Mouse (Mus musculus): ENCODE results near the gene Vps18.
A peak's percentile ranks its signal among the peaks of the same experiment; 100 is the strongest.

The Vps18 gene

DNA sequence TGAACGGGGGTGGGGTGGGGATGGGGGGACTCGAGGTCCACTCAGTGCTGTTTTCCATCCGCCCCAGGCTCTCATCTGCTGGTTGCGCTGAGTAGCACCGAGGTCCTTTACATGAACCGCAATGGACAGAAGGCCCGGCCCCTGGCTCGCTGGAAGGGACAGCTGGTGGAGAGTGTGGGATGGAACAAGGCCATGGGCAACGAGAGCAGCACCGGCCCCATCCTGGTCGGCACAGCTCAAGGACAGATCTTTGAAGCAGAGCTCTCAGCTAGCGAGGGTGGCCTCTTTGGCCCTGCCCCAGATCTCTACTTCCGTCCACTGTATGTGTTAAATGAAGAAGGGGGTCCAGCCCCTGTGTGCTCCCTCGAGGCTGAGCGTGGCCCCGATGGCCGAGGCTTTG is 4.3 kb downstream of the Vps18 start:
- no peak for DNase-seq

DNA sequence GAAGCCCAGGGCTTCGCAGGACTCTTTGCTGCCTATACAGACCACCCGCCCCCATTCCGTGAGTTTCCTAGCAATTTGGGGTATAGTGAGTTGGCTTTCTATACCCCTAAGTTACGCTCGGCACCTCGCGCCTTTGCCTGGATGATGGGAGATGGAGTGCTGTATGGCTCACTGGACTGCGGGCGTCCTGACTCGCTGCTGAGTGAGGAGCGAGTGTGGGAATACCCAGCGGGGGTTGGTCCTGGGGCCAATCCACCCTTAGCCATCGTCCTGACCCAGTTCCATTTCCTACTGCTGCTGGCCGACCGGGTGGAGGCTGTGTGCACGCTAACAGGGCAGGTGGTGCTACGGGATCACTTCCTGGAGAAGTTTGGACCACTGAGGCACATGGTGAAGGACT is 4.8 kb downstream of the Vps18 start:
- no peak for DNase-seq

DNA sequence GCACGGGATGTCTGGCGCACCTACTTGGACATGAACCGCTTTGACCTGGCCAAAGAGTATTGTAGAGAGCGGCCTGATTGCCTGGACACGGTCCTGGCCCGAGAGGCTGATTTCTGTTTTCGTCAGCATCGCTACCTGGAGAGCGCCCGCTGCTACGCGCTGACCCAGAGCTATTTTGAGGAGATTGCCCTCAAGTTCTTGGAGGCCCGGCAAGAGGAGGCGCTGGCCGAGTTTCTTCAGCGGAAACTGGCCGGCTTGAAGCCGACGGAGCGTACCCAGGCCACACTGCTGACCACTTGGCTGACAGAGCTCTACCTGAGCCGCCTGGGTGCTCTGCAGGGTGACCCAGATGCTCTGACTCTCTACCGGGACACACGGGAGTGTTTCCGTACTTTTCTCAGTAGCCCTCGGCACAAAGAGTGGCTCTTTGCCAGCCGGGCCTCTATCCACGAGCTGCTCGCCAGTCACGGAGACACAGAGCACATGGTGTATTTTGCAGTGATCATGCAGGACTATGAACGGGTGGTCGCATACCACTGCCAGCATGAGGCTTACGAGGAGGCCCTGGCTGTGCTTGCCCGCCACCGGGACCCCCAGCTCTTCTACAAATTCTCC is 5.3 kb downstream of the Vps18 start:
- no peak for DNase-seq

DNA sequence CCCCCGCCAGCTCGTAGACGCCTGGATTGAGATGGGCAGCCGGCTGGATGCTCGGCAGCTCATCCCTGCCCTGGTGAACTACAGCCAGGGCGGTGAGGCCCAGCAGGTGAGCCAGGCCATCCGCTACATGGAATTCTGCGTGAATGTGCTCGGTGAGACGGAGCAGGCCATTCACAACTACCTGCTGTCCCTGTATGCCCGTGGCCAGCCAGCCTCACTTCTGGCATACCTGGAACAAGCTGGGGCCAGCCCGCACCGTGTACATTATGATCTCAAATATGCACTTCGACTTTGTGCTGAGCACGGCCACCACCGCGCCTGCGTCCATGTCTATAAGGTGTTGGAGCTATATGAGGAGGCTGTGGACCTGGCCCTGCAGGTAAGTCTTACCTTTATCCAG is 5.9 kb downstream of the Vps18 start:
- no peak for DNase-seq

DNA sequence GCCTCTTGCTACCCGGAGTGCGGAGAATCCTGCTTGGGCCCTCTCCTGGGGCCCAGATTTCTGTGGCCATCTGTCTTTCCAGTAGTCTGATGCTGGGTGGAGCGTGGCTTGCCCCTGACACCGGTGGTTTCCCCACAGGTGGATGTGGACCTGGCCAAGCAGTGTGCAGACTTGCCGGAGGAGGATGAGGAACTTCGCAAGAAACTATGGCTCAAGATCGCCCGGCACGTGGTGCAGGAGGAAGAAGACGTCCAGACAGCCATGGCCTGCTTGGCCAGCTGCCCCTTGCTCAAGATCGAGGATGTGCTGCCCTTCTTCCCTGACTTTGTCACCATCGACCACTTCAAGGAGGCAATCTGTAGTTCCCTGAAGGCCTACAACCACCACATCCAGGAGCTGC is 8.2 kb downstream of the Vps18 start:
- DNase-seq, result no peak

DNA sequence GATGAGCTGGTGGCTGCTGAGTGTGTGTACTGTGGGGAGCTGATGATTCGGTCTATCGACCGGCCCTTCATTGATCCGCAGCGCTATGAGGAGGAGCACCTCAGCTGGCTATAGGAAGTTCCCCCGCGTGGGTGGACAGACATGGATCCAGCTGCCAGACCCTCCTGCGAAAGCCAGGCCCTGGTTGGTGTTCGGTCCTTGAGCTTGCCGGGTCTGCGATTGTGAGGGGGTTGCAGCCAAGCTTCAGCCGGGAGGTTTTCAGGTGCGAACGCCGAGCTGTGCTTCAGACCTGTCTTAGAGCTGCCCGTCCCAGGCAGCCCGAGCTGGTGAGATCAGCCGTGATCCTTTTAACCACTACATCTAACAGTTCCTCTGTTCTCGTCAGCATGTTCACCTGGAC is 9.0 kb downstream of the Vps18 start:
- DNase-seq, result no peak

DNA sequence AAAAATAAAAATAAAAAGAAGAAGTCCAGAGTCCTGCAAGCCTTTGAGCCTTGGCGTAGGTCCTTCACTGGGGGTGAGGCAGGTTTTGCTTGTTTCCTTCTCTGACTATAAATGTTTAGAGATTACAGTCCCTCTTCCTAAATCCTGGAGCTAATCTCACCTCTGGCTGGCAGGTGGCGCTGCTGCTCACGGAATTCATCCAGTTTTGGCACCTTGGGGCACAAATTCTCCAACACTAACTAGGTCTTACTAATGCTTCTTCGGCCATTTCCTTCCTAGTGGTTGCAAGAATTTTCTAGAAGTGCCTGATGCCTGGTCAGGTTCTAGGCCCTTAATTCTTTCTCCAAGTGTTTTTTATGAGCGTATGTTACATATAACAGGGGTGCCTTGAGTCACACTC is 9.8 kb downstream of the Vps18 start:
- peak; percentile 68 to 74 for DNase-seq

DNA sequence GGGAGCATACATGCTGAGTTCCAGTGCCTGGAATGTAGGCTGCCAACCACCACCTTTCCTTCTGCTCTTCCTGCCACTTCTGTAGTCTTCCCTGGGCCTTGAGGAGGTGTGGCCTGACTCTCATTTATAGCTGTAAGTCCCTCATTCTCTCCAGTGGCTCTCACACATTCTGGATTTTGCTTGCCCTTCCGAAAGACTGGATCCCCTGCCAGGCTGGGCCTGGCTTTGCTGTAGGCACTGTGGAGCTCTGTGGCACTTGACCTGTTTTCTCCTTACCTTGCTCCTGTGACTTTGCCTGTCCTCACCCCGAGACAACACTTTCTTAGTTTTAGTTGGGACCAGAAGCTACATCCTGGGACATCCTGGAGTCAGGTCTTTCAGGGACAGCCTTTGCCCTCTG is 10.3 kb downstream of the Vps18 start:
- no peak for DNase-seq

DNA sequence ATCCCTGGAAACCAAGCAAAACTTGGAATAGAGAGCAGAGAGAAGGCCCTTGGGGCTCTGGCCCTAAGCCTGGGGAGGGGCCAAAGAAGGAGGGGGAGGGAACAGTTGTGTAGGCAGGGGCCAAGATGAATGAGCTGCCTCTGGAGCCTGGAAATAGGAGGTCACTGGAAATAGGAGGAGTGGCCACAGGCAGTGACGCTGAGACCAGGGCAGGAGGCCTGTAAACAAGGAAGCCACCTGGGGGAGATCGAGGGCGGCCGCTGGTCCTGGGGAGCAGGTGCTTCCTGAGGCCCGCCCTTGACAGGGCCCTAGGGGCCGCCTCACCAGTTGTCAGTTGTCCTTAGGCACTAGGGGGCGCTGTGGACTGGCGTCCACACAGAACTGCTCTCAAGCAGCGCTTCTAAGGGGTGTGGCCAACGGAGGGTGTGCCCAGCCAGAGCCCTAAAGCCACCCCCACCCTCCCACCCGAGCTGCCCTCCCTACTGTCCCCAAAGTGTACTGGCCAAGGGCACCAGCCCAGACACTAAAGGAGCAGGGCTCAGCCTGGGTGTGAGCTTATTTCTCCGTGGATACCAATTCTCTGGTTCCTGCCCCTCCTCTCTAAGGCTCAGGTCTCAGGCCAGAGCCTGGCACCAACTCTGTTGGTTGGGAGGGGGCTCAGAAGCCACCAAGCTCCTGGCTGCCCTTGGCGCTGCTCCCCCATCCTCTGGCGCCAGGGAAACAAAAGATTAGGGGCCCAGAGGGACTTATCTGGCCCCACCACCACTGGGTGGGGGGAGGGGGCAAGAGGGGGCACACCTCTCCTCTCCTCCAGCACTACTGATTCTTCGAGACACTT is 11.7 kb downstream of the Vps18 start:
- DNase-seq, result peak; percentile 88 to 93

DNA sequence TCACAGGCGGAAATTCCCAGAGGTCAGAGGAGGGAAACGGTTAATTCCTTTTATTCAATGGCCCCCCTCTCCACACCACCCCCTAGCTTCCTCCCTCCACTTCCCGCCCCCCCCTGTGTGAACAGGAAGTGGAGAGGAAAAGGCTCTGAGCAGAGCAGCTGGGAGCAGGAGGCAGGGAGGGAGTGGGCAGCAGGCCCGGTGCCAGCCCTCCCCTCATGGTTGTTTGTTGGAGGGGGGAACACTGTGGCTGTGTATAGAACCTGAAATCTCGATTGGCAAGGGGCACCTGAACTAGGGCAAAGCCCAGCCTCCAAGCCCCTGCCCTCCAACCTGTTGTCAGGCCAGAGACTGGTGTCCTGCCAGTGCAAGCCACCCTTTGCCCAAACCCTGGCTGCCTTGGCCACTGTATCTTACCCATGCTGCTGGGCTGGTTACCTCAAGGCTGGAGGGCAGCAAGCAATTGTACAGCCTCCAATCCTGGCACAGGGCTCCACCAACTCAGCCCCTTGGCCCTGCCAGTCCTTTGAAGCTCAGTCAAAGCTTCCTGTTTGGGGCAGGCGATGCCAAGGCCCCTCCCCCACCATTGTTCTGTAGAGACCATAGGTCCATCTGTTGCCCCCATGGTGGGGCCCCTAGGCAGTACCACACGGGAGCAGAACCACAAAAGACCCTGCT is 12.4 kb downstream of the Vps18 start:
- DNase-seq, result peak; percentile 69 to 77

DNA sequence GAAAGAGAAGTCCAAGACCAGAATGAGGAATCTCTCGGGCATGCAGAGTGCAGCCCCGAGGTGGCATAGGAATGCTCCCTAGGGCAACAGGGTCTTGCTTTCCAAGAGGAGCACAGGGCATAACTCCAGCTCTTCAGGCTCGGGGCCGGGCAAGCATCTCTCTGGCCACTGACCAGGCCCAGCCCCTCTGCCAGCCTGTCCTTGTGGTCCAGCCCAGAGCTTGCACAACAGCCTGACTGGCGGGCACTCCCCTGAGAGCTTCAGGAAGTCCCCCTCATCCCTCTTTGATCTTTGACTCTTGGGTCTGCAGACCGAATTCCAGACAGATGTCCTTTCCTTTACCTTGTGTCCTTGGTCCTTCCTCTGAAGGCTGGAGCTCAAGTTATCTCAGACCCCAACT is 14.3 kb downstream of the Vps18 start:
- no peak for DNase-seq

DNA sequence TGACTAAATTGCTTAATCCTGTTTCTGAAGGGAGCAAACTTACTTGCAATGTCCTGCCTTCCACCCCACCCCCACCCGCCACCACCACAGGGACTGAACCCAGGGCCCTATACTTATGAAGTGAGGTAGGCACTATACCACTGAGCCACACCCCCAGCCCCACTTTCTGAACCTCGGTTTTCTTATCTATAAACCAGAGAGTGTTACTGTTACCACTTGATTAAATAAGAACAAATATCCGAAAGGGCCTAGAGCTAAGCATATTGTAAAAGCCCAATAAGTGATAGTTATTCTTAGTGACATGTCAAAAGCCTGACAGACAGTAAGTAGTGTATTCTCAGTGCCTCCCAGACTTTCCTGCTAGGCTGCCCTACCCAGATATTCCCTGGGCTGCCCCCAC is 15.9 kb downstream of the Vps18 start:
- no peak for DNase-seq

DNA sequence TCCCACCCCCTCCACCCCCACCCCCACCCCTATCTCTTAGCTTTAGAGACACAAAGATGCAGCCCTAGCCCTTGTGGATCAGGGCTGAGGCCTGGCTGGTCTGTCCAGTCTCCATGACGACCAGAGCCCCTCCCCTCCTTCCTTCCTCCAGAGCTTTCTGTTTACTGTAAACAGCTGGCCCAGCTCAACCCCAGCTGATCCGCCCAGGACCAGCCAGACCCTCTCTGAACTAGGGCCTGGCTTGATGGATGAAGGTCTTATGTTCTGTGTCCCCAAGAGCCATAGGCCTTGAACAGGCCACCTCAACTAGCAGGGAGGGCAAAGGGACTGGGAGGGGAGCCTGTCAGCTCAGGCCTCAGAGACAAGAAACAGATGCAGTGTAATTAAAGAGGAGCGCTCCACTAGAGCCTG is 16.3 kb downstream of the Vps18 start:
- peak; percentile 66 to 83 for DNase-seq

DNA sequence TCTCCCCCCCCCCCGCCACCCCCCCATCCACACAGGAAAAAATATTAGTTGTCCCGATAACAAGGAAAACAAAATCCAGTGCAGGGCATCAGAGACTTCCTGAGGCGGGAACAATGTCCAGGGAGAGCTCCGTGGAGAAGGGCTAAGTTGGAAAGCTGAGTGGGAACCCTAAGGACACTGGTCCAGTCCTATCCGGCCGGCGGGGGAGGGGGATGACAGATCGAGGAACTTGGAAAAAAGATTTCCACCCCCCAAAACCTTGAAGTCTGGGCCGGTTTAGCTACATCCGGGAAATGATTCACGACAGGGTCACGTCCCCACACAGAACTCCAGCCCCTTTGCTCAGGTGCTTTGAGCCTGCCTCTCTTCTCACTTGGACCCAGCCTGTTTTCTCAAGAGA is 23.0 kb downstream of the Vps18 start:
- DNase-seq, result no peak

DNA sequence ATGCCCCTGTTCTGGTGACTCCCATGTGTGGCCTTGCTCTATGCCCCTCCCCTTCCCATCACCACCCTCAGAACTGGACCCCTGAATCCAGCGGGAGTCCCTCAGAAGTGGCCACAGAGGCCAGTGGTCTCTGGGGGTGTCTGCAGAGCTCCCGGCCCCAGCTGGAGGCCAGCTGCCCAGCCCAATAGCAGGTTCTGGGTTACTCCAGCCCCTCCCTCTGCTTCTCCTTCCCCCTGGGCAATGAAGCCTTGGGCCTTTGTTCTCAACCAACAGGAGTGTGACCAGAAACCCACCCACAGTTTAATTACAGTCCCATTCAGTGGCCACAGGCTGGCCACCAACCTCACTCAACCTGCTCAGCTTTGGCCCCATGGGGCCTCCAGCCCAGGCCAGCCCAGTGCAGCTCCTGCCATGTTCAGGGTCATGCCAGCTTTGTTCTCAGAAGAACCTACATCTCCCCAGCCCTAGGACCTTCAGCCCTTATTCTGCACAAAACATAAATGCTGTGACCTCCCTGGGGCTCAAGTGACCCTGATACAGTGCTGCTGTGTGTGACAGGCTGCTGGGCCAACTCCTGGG is 23.9 kb downstream of the Vps18 start:
- no peak for DNase-seq

DNA sequence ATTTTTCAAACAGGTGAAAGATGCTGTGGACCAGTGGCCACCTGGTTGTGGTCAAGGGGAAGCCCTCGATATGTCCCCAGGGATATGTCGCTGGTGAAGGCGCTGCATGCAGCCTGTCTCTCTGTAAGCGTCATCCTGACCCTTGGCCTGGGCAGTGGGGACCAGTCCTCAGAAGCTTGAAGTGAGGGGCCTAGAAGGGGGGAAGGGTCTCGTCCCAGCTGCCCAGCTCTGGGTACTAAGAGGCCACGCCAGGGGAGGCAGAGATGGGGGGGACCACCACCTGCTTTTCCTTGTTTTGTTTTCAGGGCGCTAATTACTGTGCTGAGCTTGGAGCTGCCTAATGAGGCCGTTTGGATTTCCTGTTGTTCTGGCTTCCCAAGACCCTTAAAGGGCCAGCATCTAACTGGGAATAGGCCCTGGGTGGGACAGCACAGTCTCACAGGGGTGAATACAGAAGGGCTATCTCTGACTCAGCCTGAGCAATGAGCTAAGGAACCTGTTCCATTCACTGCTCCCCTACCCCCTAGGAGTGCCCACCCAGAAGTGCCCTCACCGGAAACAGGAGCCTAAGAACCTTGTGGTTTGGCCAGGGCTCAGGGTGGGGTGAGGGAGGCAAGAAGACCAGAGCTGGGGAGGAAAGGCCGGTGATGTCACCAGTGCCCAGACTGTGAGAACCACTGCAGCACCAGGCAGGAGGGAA is 25.4 kb downstream of the Vps18 start:
- DNase-seq, result peak; percentile 43 to 69

DNA sequence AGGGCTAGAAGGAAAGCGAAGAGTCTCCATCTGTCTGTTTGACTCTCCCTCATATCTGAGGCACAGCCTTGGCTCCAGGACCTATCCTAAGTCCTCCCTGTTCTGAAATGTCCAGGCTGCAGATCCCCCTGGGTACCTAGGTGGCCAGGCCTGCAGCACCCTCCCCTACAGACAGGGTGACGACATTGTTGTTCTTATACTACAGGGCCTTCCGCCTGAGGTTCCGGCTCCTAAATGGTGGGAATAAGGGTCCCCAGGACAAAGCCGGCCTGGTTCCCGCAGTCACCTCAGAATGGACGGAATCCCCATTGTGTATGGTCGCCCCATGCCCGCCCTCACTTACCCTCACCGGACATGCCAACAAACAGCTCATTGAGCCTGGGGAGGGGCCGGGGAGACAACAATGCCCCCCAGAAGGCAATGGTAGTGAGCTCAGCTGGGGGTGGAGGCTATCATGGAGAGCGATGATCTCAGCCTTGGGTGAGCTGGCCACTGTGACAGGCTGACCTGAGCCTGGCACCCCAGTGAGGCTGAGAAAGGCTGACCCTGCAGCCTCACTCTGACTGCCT is 26.3 kb downstream of the Vps18 start:
- peak in 1 of 2 experiments; percentile 60 for DNase-seq

DNA sequence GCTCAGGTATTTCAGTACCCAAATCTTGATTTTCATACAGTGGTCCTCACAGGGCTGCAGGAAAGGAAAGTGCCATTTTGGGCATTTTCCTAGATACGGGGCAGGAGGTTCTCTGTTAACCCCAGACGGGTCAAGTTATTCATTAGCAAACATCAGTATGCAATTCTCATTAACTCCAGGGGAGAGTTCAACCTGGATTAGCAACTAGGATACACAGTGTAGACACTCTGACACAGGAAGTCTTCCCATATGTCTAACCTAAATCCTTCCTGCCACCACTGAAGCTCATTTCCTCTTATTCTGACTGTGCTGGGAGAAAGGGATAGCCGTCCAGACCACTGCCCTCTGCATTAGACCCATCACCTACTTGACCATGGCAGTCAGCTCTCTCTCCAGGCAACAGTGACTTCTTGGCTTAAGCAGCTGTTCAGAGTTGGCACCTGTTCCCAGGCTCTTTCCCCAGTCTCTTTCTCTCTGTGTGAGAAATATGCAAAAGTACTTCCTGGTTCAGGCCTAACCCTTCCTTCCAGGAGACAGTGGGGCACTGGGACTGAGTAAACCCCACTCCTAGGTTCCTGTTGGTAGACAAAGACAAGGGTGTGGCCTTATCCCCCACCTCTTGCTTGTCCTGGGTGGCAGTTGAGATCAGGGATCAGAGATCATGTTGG is 29.6 kb downstream of the Vps18 start:
- peak; percentile 42 to 61 for DNase-seq

DNA sequence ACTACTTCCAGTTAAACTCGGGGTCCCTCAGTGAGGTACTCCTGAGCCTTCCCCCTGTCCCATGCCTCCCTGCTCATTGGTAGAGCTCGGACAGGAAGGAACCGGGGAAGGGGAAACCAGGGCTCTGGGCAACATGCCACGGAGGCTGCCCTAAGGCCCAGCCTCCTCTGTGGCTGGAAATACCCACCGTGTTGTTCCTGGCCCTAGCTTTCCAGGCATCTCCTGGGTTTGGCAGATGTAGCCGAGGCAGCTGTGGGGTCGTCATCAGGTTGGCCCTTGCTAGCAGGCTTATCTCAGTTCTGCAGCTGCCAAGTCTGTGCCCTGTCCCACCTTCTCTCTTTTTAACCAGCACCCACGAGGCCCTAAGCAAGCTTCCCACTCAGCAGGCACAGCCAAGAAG is 32.0 kb downstream of the Vps18 start:
- peak in 1 of 2 experiments; percentile 11 for DNase-seq

DNA sequence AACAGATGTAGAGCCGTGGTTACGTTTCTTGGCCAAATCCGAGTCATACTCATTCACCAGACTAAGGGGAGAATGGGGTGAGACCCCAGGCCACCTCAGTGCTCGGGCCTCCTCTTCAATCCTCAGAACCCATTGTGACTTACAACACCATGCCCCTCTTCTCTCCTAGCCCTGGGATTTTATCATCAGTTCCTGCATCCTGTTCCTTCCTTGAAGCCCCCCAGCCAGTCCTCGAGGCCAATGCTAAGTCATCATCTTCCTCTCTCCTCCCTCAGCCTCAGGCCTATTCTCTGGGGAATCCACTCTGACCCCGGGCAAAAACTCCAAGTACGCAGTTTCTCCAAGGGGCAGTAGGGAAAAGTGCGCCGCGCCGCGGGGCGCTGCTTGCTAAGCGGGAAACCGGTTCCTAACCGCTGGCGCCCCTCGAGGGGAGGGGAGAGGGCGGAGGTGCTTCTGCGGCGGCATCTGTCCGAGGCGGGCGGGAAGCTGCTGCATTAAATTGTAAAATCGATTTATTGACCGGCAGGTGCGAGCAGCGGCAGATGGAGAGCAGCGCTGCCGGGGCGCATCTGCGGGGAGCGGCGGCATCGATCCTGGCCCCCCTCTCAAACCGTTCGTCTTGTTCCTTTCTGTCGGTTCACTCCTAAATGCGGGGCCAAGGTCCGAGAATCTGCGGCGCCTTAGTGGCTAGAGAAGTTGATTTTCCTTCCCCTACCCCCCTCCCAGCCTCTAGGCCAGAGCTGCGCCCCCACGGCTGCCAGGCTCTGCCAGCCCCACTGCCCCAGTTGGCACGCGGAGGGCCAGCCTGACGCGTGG is 33.4 kb downstream of the Vps18 start:
- DNase-seq, result peak in 1 of 2 experiments; percentile 2
